9 mouse cellular contexts compared by ENCODE assay signal in genomic region chr16:42255693-42256092, GRCm38 (mm10).
DNase-seq lines count a peak whose midpoint lies in the region; ATAC-seq and TF ChIP-seq lines count a peak whose summit lies in the region.
"Had no signal": no experiment of that assay in that cellular context is flagged by ENCODE, and none has a peak within 500 bp of the region (broad histone marks: within the 10 kb centered on the region; RNA-seq: fewer than 3 reads in every experiment).

No protein-coding gene starts in this region.

- H3K27ac ChIP-seq in liver, postnatal 0 days (ENCODE audit: low read depth): no peak overlapping the region
- H3K27ac ChIP-seq in forebrain, embryonic 15.5 days (replicated peaks): peak overlapping the region; percentile 86
- no peak overlapping the region for H3K27ac ChIP-seq in heart, adult 2 months

- intact Hi-C loops in heart, adult 2 months (cut with DNase I): no loop called here
- intact Hi-C loops in heart, postnatal 25 days (cut with DNase I): no loop called here

- no peak overlapping the region for H3K9ac ChIP-seq in liver, postnatal 0 days (replicated peaks)
- H3K9ac ChIP-seq in forebrain, embryonic 15.5 days (replicated peaks): no peak overlapping the region
- no peak overlapping the region for H3K9ac ChIP-seq in heart, adult 2 months (ENCODE audit: low read depth, low read length)

- 78% methylated on average over 11 of the region's 11 CpGs for WGBS in liver, postnatal 0 days (ENCODE audit: insufficient replicate concordance)
- whole genome bisulfite sequencing in forebrain, embryonic 15.5 days: 27% methylated on average over 11 of the region's 11 CpGs
- 67% methylated on average over 11 of the region's 11 CpGs for WGBS in heart, adult 2 months

- peak; percentile 7 for DNase-seq in liver
- no peak for DNase-seq in liver, postnatal 0 days
- peak; percentile 38 for DNase-seq in left cerebral cortex, adult 11 months (ENCODE audit: low spot score)
- DNase-seq in right cerebral cortex, adult 2 months (ENCODE audit: low spot score in 2 of 2): peak; percentile 60 to 72
- DNase-seq in heart, adult 2 months: no peak
- DNase-seq in heart, postnatal 25 days (ENCODE audit: low spot score): no peak

- H3K9me3 ChIP-seq in liver, postnatal 0 days (ENCODE audit: low read length): no peaks in the 10 kb centered on the region
- no peaks in the 10 kb centered on the region for H3K9me3 ChIP-seq in forebrain, embryonic 15.5 days

- TF ChIP-seq POLR2A in heart, adult 2 months (IDR thresholded peaks at IDR 0.05; ENCODE audit: insufficient read depth, low read depth, low read length): no peak

- H3K4me2 ChIP-seq in liver, postnatal 0 days (ENCODE audit: low read depth, low read length): no peak overlapping the region
- peak overlapping the region; percentile 30 for H3K4me2 ChIP-seq in forebrain, embryonic 15.5 days (replicated peaks)

- no peak for TF ChIP-seq EP300 in liver, postnatal 0 days (IDR thresholded peaks at IDR 0.05; ENCODE audit: low read depth)
- TF ChIP-seq EP300 in heart, adult 2 months (IDR thresholded peaks at IDR 0.05; ENCODE audit: insufficient read depth, low read depth, low read length): no peak

- no peak overlapping the region for H3K4me3 ChIP-seq in liver, postnatal 0 days (ENCODE audit: low read depth, low read length)
- H3K4me3 ChIP-seq in forebrain, embryonic 15.5 days: no peak overlapping the region
- no peak overlapping the region for H3K4me3 ChIP-seq in heart, adult 2 months

- no peaks in the 10 kb centered on the region for H3K36me3 ChIP-seq in liver, postnatal 0 days (replicated peaks; ENCODE audit: insufficient read depth, low read length)
- H3K36me3 ChIP-seq in forebrain, embryonic 15.5 days: no peaks in the 10 kb centered on the region
- H3K36me3 ChIP-seq in heart, adult 2 months (ENCODE audit: control insufficient read depth, insufficient read depth, low read length): no peaks in the 10 kb centered on the region

- TF ChIP-seq CTCF in liver, postnatal 0 days (IDR thresholded peaks at IDR 0.05; ENCODE audit: low read depth): no peak
- TF ChIP-seq CTCF in heart, adult 2 months (IDR thresholded peaks at IDR 0.05): no peak

- H3K4me1 ChIP-seq in liver, postnatal 0 days (ENCODE audit: insufficient read depth): no peaks in the 10 kb centered on the region
- peaks cover 17% of the 10 kb centered on the region for H3K4me1 ChIP-seq in forebrain, embryonic 15.5 days
- no peaks in the 10 kb centered on the region for H3K4me1 ChIP-seq in heart, adult 2 months (ENCODE audit: control insufficient read depth, insufficient read depth, low read length)

- no peak for ATAC-seq in liver, postnatal 0 days
- ATAC-seq in forebrain, embryonic 15.5 days (replicated peaks): peak; percentile 94
- no peak for ATAC-seq in CD4-positive, CD25-positive, alpha-beta regulatory T cell, adult 4 months
- ATAC-seq: Patski had no signal

- H3K79me2 ChIP-seq in heart, adult 2 months (replicated peaks; ENCODE audit: control insufficient read depth, insufficient read depth, low read length): no peaks in the 10 kb centered on the region

- H3K27me3 ChIP-seq in liver, postnatal 0 days (ENCODE audit: insufficient read depth, low read length): no peaks in the 10 kb centered on the region
- no peaks in the 10 kb centered on the region for H3K27me3 ChIP-seq in forebrain, embryonic 15.5 days
- H3K27me3 ChIP-seq in heart, adult 2 months (ENCODE audit: control insufficient read depth, insufficient read depth, low read length): no peaks in the 10 kb centered on the region

Comparison
In these comparisons a context has a peak if more than half of its experiments do, and no peak if none do; other contexts are left out.
1. DNase-seq: peak in liver (single experiment), left cerebral cortex, adult 11 months (single experiment) and right cerebral cortex, adult 2 months (2 of 2); none in liver, postnatal 0 days (single experiment), heart, adult 2 months (0 of 2) and heart, postnatal 25 days (single experiment).